Mouse (Mus musculus): ENCODE measurements around the gene Il18r1. TPM values are rescaled to one million over a fixed set of nuclear protein-coding genes. Genes with fewer than 3 reads are reported as not detected.
A peak's percentile ranks its signal among the peaks of the same experiment; 100 is the strongest.

Il18r1 gene
- total RNA-seq, 1 experiment, result not detected

- H3K9ac ChIP-seq (ENCODE audit: insufficient read depth, low read depth, low read length, poor library complexity, severe bottlenecking), result no peak overlapping the region
Observed at GRCm38 (mm10) chr1:40529287-40529686, 63.9 kb downstream of the Il18r1 start.

DNA sequence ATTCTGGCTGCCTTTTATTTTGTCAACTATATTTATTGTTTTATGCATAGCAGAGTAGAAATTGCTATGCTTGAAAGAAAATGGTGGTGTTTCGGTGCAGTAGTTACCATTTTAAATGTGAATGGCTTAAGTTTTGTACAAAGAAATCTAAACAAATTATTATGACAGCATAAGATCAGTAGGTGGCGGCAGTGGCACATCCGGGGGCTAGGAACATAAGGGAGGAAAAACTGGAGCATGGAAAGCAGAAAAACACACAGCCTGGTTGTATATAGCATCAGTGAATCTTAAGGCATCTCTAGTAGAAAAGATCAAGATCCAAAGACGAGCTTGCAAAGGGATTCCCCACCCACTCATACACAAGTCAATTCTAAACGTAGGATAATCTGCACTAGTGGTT, 72.2 kb downstream of the Il18r1 start:
- in situ Hi-C loops (cut with MboI; ENCODE audit: low sequenced_read_pairs in 2 of 2, unreplicated experiment in 2 of 2), result no loop called here
- Histone ChIP-seq H3K4me1 (ENCODE audit: control insufficient read depth in 2 of 2, insufficient read depth in 2 of 2, low read length in 2 of 2, poor library complexity in 1 of 2) (no peaks in the 10 kb centered on the region), H3K9me3 (ENCODE audit: control insufficient read depth, insufficient read depth, low read depth, low read length) (no peaks in the 10 kb centered on the region), H3K27ac (ENCODE audit: insufficient read depth, low read depth, low read length, poor library complexity, severe bottlenecking) (no peak overlapping the region), H3K9ac (ENCODE audit: insufficient read depth, low read depth, low read length, poor library complexity, severe bottlenecking) (no peak overlapping the region), H3K4me3 (ENCODE audit: insufficient read depth in 1 of 2, low read depth in 1 of 2, low read length in 2 of 2, poor library complexity in 1 of 2, severe bottlenecking in 1 of 2) (no peak overlapping the region), H3K36me3 (ENCODE audit: control insufficient read depth, insufficient read depth, low read length, poor library complexity, severe bottlenecking) (no peaks in the 10 kb centered on the region)
- TF ChIP-seq ZNF384 (IDR thresholded peaks at IDR 0.05; ENCODE audit: low read depth, low read length) (no peak), HCFC1 (IDR thresholded peaks at IDR 0.05; ENCODE audit: borderline replicate concordance, insufficient read depth, low read length) (no peak), CHD2 (IDR thresholded peaks at IDR 0.05; ENCODE audit: low read depth, low read length) (no peak), ZC3H11A (IDR thresholded peaks at IDR 0.05; ENCODE audit: borderline replicate concordance, low read depth, low read length) (no peak), MAFK (IDR thresholded peaks at IDR 0.05; ENCODE audit: insufficient read depth, low read depth, low read length) (no peak)
- no peak for DNase-seq (ENCODE audit: low read depth, low spot score)

More at GRCm38 (mm10) chr1:40529287-40529686, 63.9 kb downstream of the Il18r1 start:
- Histone ChIP-seq H3K9me3 (ENCODE audit: control insufficient read depth, insufficient read depth, low read depth, low read length) (no peaks in the 10 kb centered on the region), H3K4me1 (ENCODE audit: control insufficient read depth in 2 of 2, insufficient read depth in 2 of 2, low read length in 2 of 2, poor library complexity in 1 of 2) (no peaks in the 10 kb centered on the region), H3K27ac (ENCODE audit: insufficient read depth, low read depth, low read length, poor library complexity, severe bottlenecking) (no peak overlapping the region), H3K36me3 (ENCODE audit: control insufficient read depth, insufficient read depth, low read length, poor library complexity, severe bottlenecking) (no peaks in the 10 kb centered on the region), H3K4me3 (ENCODE audit: insufficient read depth in 1 of 2, low read depth in 1 of 2, low read length in 2 of 2, poor library complexity in 1 of 2, severe bottlenecking in 1 of 2) (no peak overlapping the region)
- no peak for TF ChIP-seq HCFC1 (IDR thresholded peaks at IDR 0.05; ENCODE audit: borderline replicate concordance, insufficient read depth, low read length)
- TF ChIP-seq MAFK (IDR thresholded peaks at IDR 0.05; ENCODE audit: insufficient read depth, low read depth, low read length), result no peak
- no peak for TF ChIP-seq ZC3H11A (IDR thresholded peaks at IDR 0.05; ENCODE audit: borderline replicate concordance, low read depth, low read length)
- TF ChIP-seq CHD2 (IDR thresholded peaks at IDR 0.05; ENCODE audit: low read depth, low read length), result no peak
- TF ChIP-seq ZNF384 (IDR thresholded peaks at IDR 0.05; ENCODE audit: low read depth, low read length), result no peak
- DNase-seq (ENCODE audit: low read depth, low spot score), result no peak
- in situ Hi-C loops (cut with MboI; ENCODE audit: low sequenced_read_pairs in 2 of 2, unreplicated experiment in 2 of 2), result no loop called here

- H3K27ac ChIP-seq (ENCODE audit: insufficient read depth, low read depth, low read length, poor library complexity, severe bottlenecking), result no peak overlapping the region
- H3K4me3 ChIP-seq (ENCODE audit: insufficient read depth in 1 of 2, low read depth in 1 of 2, low read length in 2 of 2, poor library complexity in 1 of 2, severe bottlenecking in 1 of 2), result no peak overlapping the region
- no peaks in the 10 kb centered on the region for H3K9me3 ChIP-seq (ENCODE audit: control insufficient read depth, insufficient read depth, low read depth, low read length)
- H3K9ac ChIP-seq (ENCODE audit: insufficient read depth, low read depth, low read length, poor library complexity, severe bottlenecking), result no peak overlapping the region
- in situ Hi-C loops (cut with MboI; ENCODE audit: low sequenced_read_pairs in 2 of 2, unreplicated experiment in 2 of 2), result no loop called here
- TF ChIP-seq ZC3H11A (IDR thresholded peaks at IDR 0.05; ENCODE audit: borderline replicate concordance, low read depth, low read length), result peak; percentile 62; the same call in 1 of the 2 replicates
- no peak for TF ChIP-seq ZNF384 (IDR thresholded peaks at IDR 0.05; ENCODE audit: low read depth, low read length)
- no peaks in the 10 kb centered on the region; the same call in 1 of the 2 replicates for H3K36me3 ChIP-seq (ENCODE audit: control insufficient read depth, insufficient read depth, low read length, poor library complexity, severe bottlenecking)
- peak; percentile 41 for DNase-seq (ENCODE audit: low read depth, low spot score)
- no peaks in the 10 kb centered on the region for H3K4me1 ChIP-seq (ENCODE audit: control insufficient read depth in 2 of 2, insufficient read depth in 2 of 2, low read length in 2 of 2, poor library complexity in 1 of 2)
Observed at GRCm38 (mm10) chr1:40544650-40545049, 79.3 kb downstream of the Il18r1 start.

DNA sequence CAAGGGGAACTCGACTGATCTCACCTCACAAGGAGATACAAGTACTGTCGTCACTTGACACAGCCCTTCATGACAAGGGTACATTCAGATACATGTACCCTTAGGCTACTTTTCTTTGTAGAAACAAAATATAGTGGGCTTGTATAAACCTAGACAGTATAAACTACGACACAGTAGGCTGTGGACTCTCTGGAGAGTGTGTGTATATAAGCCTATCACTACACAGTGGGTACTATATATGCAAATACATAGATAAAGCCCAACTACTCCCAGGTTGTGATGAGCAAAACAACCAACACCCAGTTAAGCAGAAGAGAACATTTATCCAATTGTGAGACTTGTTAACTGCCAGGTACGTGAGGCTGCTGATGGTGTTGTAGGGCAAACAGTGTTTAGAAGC, 81.3 kb downstream of the Il18r1 start:
- H3K4me1 ChIP-seq (ENCODE audit: control insufficient read depth in 2 of 2, insufficient read depth in 2 of 2, low read length in 2 of 2, poor library complexity in 1 of 2), result no peaks in the 10 kb centered on the region
- H3K4me3 ChIP-seq (ENCODE audit: insufficient read depth in 1 of 2, low read depth in 1 of 2, low read length in 2 of 2, poor library complexity in 1 of 2, severe bottlenecking in 1 of 2), result no peak overlapping the region
- no peak overlapping the region for H3K9ac ChIP-seq (ENCODE audit: insufficient read depth, low read depth, low read length, poor library complexity, severe bottlenecking)
- no peaks in the 10 kb centered on the region for H3K9me3 ChIP-seq (ENCODE audit: control insufficient read depth, insufficient read depth, low read depth, low read length)
- DNase-seq (ENCODE audit: low read depth, low spot score), result no peak
- TF ChIP-seq ZNF384 (IDR thresholded peaks at IDR 0.05; ENCODE audit: low read depth, low read length) (no peak), MAFK (IDR thresholded peaks at IDR 0.05; ENCODE audit: insufficient read depth, low read depth, low read length) (no peak), ZC3H11A (IDR thresholded peaks at IDR 0.05; ENCODE audit: borderline replicate concordance, low read depth, low read length) (no peak), HCFC1 (IDR thresholded peaks at IDR 0.05; ENCODE audit: borderline replicate concordance, insufficient read depth, low read length) (no peak), CHD2 (IDR thresholded peaks at IDR 0.05; ENCODE audit: low read depth, low read length) (no peak)
- H3K27ac ChIP-seq (ENCODE audit: insufficient read depth, low read depth, low read length, poor library complexity, severe bottlenecking), result no peak overlapping the region
- in situ Hi-C loops (cut with MboI; ENCODE audit: low sequenced_read_pairs in 2 of 2, unreplicated experiment in 2 of 2), result no loop called here
- no peaks in the 10 kb centered on the region; the same call in 1 of the 2 replicates for H3K36me3 ChIP-seq (ENCODE audit: control insufficient read depth, insufficient read depth, low read length, poor library complexity, severe bottlenecking)

GRCm38 (mm10) chr1:40547064-40547572, 81.8 kb downstream of the Il18r1 start:
- no peak overlapping the region for H3K27ac ChIP-seq (ENCODE audit: insufficient read depth, low read depth, low read length, poor library complexity, severe bottlenecking)
- no peaks in the 10 kb centered on the region for H3K9me3 ChIP-seq (ENCODE audit: control insufficient read depth, insufficient read depth, low read depth, low read length)
- no peak overlapping the region for H3K4me3 ChIP-seq (ENCODE audit: insufficient read depth in 1 of 2, low read depth in 1 of 2, low read length in 2 of 2, poor library complexity in 1 of 2, severe bottlenecking in 1 of 2)
- TF ChIP-seq HCFC1 (IDR thresholded peaks at IDR 0.05; ENCODE audit: borderline replicate concordance, insufficient read depth, low read length) (no peak), CHD2 (IDR thresholded peaks at IDR 0.05; ENCODE audit: low read depth, low read length) (no peak), MAFK (IDR thresholded peaks at IDR 0.05; ENCODE audit: insufficient read depth, low read depth, low read length) (no peak), ZNF384 (IDR thresholded peaks at IDR 0.05; ENCODE audit: low read depth, low read length) (no peak), ZC3H11A (IDR thresholded peaks at IDR 0.05; ENCODE audit: borderline replicate concordance, low read depth, low read length) (no peak)
- H3K4me1 ChIP-seq (ENCODE audit: control insufficient read depth in 2 of 2, insufficient read depth in 2 of 2, low read length in 2 of 2, poor library complexity in 1 of 2), result no peaks in the 10 kb centered on the region
- DNase-seq (ENCODE audit: low read depth, low spot score), result no peak
- H3K36me3 ChIP-seq (ENCODE audit: control insufficient read depth, insufficient read depth, low read length, poor library complexity, severe bottlenecking), result no peaks in the 10 kb centered on the region; the same call in 1 of the 2 replicates
- H3K9ac ChIP-seq (ENCODE audit: insufficient read depth, low read depth, low read length, poor library complexity, severe bottlenecking), result no peak overlapping the region
- in situ Hi-C loops (cut with MboI; ENCODE audit: low sequenced_read_pairs in 2 of 2, unreplicated experiment in 2 of 2), result no loop called here

All from ES-E14 (cell line).